10 mouse cellular contexts compared by ENCODE assay signal in the genomic region with DNA sequence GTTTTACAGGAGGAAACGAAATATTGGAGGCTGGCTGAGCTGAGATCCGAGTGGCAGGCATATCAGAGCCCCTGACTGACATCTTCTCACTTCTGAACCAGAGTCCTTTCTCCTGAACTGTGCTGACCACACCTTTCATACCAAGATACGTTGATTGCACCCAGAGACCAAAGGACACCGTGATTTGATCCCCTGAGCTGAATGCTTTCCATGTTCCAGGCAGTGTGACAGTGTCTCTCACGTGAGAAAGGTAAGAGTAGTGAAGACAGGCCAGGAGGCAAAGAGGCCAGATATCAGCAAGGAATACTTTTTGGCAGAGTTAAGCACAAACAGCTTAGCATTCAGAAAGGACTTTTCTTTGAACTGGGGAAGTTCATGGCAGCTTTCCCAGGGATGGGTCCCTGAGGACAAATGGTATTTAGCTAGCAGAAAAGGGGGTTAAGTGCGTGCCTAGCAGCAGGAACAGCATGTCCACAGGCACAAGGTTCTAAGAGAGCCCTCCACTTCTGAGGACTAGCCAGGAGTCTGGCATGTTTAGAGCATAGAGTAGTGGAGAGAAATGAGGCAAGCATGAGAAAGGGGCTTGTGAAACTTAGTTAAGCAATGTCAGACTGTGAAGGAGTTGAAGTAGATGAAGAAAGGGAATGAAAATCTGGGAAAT.
DNase-seq lines count a peak whose midpoint lies in the region; ATAC-seq and TF ChIP-seq lines count a peak whose summit lies in the region.
"Had no signal": no experiment of that assay in that cellular context is flagged by ENCODE, and none has a peak within 500 bp of the region (broad histone marks: within the 10 kb centered on the region; RNA-seq: fewer than 3 reads in every experiment).

No protein-coding gene starts in this region.

- ATAC-seq in hindbrain, postnatal 0 days, result no peak
- ATAC-seq in hindbrain, embryonic 13.5 days (ENCODE audit: low FRiP score), result no peak
- ATAC-seq in erythroid progenitor cell, adult 5-6 weeks (replicated peaks; ENCODE audit: low FRiP score, poor library complexity, severe bottlenecking), result no peak
- ATAC-seq in erythroblast, adult 5-6 weeks (replicated peaks; ENCODE audit: low FRiP score, poor library complexity, severe bottlenecking), result no peak

- no peaks in the 10 kb centered on the region for H3K9me3 ChIP-seq in hindbrain, postnatal 0 days (ENCODE audit: low read length)
- H3K9me3 ChIP-seq in hindbrain, embryonic 13.5 days, result no peaks in the 10 kb centered on the region
- H3K9me3 ChIP-seq in forebrain, embryonic 10.5 days, result no peaks in the 10 kb centered on the region
- H3K9me3 ChIP-seq: embryonic facial prominence, embryonic 15.5 days had no signal

- no peak overlapping the region for H3K4me2 ChIP-seq in hindbrain, postnatal 0 days (ENCODE audit: low read depth, low read length)
- no peak overlapping the region for H3K4me2 ChIP-seq in hindbrain, embryonic 13.5 days
- H3K4me2 ChIP-seq: embryonic facial prominence, embryonic 15.5 days had no signal

- H3K27me3 ChIP-seq in hindbrain, postnatal 0 days (ENCODE audit: insufficient read depth, low read length), result no peaks in the 10 kb centered on the region
- no peaks in the 10 kb centered on the region for H3K27me3 ChIP-seq in hindbrain, embryonic 13.5 days
- H3K27me3 ChIP-seq in forebrain, embryonic 10.5 days (ENCODE audit: poor library complexity, severe bottlenecking), result no peaks in the 10 kb centered on the region
- H3K27me3 ChIP-seq: embryonic facial prominence, embryonic 15.5 days had no signal

- no peaks in the 10 kb centered on the region for H3K4me1 ChIP-seq in hindbrain, postnatal 0 days (ENCODE audit: insufficient read depth, low read length)
- H3K4me1 ChIP-seq in hindbrain, embryonic 13.5 days (replicated peaks), result no peaks in the 10 kb centered on the region
- no peaks in the 10 kb centered on the region for H3K4me1 ChIP-seq in forebrain, embryonic 10.5 days
- H3K4me1 ChIP-seq: embryonic facial prominence, embryonic 15.5 days had no signal

- peak; percentile 48 for DNase-seq in hindbrain, postnatal 0 days (ENCODE audit: low spot score)
- DNase-seq in adrenal gland, postnatal 14 days, result peak; percentile 78
- peak; percentile 41 to 49 for DNase-seq in heart, postnatal 10 days
- DNase-seq in lung, postnatal 36 days, result peak; percentile 89
- no peak for DNase-seq in forebrain, embryonic 10.5 days (ENCODE audit: extremely low spot score, low spot score)

- WGBS in hindbrain, postnatal 0 days, result 56% methylated on average over 6 of the region's 6 CpGs
- 75% methylated on average over 6 of the region's 6 CpGs for WGBS in hindbrain, embryonic 13.5 days
- 79% methylated on average over 6 of the region's 6 CpGs for WGBS in forebrain, embryonic 10.5 days

- no peak overlapping the region for H3K4me3 ChIP-seq in hindbrain, postnatal 0 days (ENCODE audit: low read length)
- no peak overlapping the region for H3K4me3 ChIP-seq in hindbrain, embryonic 13.5 days
- H3K4me3 ChIP-seq in forebrain, embryonic 10.5 days, result no peak overlapping the region
- H3K4me3 ChIP-seq: embryonic facial prominence, embryonic 15.5 days; left cerebral cortex, adult 2 months had no signal

- intact Hi-C loops in heart, postnatal 10 days (cut with DNase I), result no loop called here

- no peak for TF ChIP-seq CTCF in hindbrain, postnatal 0 days (IDR thresholded peaks at IDR 0.05; ENCODE audit: low read depth)

- H3K9ac ChIP-seq in hindbrain, postnatal 0 days (replicated peaks; ENCODE audit: low read length), result no peak overlapping the region
- H3K9ac ChIP-seq in hindbrain, embryonic 13.5 days, result no peak overlapping the region
- H3K9ac ChIP-seq: embryonic facial prominence, embryonic 15.5 days had no signal

- H3K36me3 ChIP-seq in hindbrain, postnatal 0 days (ENCODE audit: insufficient read depth, low read length), result no peaks in the 10 kb centered on the region
- H3K36me3 ChIP-seq in hindbrain, embryonic 13.5 days, result no peaks in the 10 kb centered on the region
- H3K36me3 ChIP-seq in forebrain, embryonic 10.5 days (replicated peaks), result no peaks in the 10 kb centered on the region
- H3K36me3 ChIP-seq: embryonic facial prominence, embryonic 15.5 days had no signal

- H3K27ac ChIP-seq in hindbrain, postnatal 0 days, result no peak overlapping the region
- no peak overlapping the region for H3K27ac ChIP-seq in hindbrain, embryonic 13.5 days
- no peak overlapping the region for H3K27ac ChIP-seq in forebrain, embryonic 10.5 days
- H3K27ac ChIP-seq: embryonic facial prominence, embryonic 15.5 days; left cerebral cortex, adult 2 months had no signal
